Mouse (Mus musculus): ENCODE results near the gene Mgst2. TPM values are rescaled to one million over a fixed set of nuclear protein-coding genes. Genes with fewer than 3 reads are reported as not detected.

Gene Mgst2
- polyA plus RNA-seq, 1 experiment: 0.34 TPM

DNA sequence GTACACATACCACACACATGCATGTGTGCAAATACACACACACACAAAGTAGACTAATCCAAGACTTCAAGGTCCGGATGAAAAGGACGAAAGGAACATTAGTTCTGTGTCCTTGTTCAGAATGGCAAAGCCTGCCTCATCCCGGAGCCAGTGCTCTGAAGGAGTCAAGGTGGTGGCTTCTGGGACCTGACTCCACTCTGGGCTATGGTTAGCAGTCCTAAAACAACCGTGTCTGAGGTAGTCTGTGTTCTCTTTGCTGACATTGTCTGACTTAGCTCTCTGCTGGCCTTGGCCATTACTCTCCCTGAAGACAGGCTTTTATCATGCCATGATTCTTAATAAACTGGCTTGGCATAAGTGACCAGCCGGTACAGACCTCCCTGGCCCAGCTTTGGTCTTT lies 745 bp upstream of the Mgst2 start:
- 95% methylated on average over 5 of the region's 5 CpGs for WGBS
- TF ChIP-seq POLR2A (IDR thresholded peaks at IDR 0.05; ENCODE audit: borderline replicate concordance, insufficient read depth, low read length) (no peak), CTCF (IDR thresholded peaks at IDR 0.05; ENCODE audit: borderline replicate concordance, insufficient read depth, low read depth, low read length) (no peak)
- DNase-seq: no peak
- H3K27me3 ChIP-seq (ENCODE audit: control insufficient read depth, insufficient read depth, low read length): no peaks in the 10 kb centered on the region
- no peak overlapping the region for H3K27ac ChIP-seq (ENCODE audit: insufficient read depth, low read length)
- no peak overlapping the region for H3K4me3 ChIP-seq (replicated peaks; ENCODE audit: insufficient read depth, low read depth, low read length)
- no peaks in the 10 kb centered on the region for H3K4me1 ChIP-seq (ENCODE audit: control insufficient read depth, insufficient read depth, low read length)

GRCm38 (mm10) chr3:51660821-51661276 lies 689 bp downstream of the Mgst2 start:
- no peaks in the 10 kb centered on the region for H3K27me3 ChIP-seq (ENCODE audit: control insufficient read depth, insufficient read depth, low read length)
- no peaks in the 10 kb centered on the region for H3K4me1 ChIP-seq (ENCODE audit: control insufficient read depth, insufficient read depth, low read length)
- TF ChIP-seq POLR2A (IDR thresholded peaks at IDR 0.05; ENCODE audit: borderline replicate concordance, insufficient read depth, low read length) (no peak), CTCF (IDR thresholded peaks at IDR 0.05; ENCODE audit: borderline replicate concordance, insufficient read depth, low read depth, low read length) (no peak)
- H3K4me3 ChIP-seq (replicated peaks; ENCODE audit: insufficient read depth, low read depth, low read length): no peak overlapping the region
- DNase-seq: no peak
- 93% methylated on average over 3 of the region's 3 CpGs for WGBS
- H3K27ac ChIP-seq (ENCODE audit: insufficient read depth, low read length): no peak overlapping the region

- no peak for DNase-seq
- no peaks in the 10 kb centered on the region for H3K4me1 ChIP-seq (ENCODE audit: control insufficient read depth, insufficient read depth, low read length)
- no peak overlapping the region for H3K27ac ChIP-seq (ENCODE audit: insufficient read depth, low read length)
- TF ChIP-seq POLR2A (IDR thresholded peaks at IDR 0.05; ENCODE audit: borderline replicate concordance, insufficient read depth, low read length): no peak
- no peaks in the 10 kb centered on the region for H3K27me3 ChIP-seq (ENCODE audit: control insufficient read depth, insufficient read depth, low read length)
- H3K4me3 ChIP-seq (replicated peaks; ENCODE audit: insufficient read depth, low read depth, low read length): no peak overlapping the region
- WGBS: 82% methylated on average over 5 of the region's 5 CpGs
Measured at GRCm38 (mm10) chr3:51661376-51661775, 1.2 kb downstream of the Mgst2 start.

DNA sequence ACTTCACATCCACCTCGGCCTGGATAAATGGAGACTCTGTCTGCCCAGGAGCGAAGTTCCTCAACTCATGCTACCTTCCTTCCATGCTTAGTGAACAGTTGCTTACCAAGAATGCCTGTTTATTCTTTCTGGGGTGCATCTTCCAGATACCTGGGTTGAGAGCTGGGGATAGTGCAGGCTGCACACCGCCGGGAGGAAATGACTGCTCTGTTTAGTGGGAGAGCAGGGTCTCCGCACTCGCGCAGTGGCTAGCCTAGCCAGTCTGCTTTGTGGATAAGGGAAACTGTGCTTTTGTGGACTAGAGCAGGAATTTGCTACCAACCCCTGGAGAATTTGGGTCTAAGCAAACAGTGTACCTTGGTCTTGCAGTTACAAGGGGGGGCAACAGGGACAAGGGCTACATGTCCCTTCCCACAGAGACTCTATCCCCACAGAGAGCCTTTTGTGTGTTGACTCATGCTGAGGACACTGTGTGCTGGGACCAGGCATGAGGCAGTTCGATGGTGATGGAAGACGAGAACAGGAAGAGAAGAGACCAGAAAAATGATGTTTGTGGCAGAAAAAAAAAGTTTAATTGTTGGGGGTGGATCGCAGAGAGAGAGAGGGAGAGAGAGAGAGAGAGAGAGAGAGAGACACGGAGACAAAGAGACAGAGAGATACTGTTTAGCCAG lies 1.9 kb downstream of the Mgst2 start:
- no peak for DNase-seq
- 79% methylated on average over 11 of the region's 11 CpGs for WGBS
- Histone ChIP-seq H3K4me1 (ENCODE audit: control insufficient read depth, insufficient read depth, low read length) (no peaks in the 10 kb centered on the region), H3K27me3 (ENCODE audit: control insufficient read depth, insufficient read depth, low read length) (no peaks in the 10 kb centered on the region), H3K4me3 (replicated peaks; ENCODE audit: insufficient read depth, low read depth, low read length) (no peak overlapping the region), H3K27ac (ENCODE audit: insufficient read depth, low read length) (no peak overlapping the region)
- TF ChIP-seq POLR2A (IDR thresholded peaks at IDR 0.05; ENCODE audit: borderline replicate concordance, insufficient read depth, low read length) (no peak), CTCF (IDR thresholded peaks at IDR 0.05; ENCODE audit: borderline replicate concordance, insufficient read depth, low read depth, low read length) (no peak)

DNA sequence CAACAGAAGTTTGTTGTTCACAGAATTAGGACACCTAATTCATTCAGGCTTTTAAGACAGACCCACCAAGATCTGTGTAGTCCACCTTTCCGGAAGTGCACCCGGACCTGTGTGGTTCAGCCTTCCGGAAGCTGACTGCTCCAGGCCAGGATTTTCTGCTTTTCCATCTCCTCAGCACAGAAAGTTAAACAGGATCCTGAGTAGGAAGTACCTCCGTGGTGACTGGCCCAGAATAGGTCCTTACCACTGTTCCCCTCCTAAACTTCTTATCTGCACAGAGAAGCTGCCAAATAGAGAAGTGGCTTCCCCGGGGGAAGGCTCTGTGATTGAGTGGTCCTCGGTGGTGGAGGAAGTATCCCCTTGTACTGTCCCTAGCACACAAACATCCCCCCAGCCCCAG lies 2.4 kb downstream of the Mgst2 start:
- WGBS: 66% methylated on average over 6 of the region's 6 CpGs

DNA sequence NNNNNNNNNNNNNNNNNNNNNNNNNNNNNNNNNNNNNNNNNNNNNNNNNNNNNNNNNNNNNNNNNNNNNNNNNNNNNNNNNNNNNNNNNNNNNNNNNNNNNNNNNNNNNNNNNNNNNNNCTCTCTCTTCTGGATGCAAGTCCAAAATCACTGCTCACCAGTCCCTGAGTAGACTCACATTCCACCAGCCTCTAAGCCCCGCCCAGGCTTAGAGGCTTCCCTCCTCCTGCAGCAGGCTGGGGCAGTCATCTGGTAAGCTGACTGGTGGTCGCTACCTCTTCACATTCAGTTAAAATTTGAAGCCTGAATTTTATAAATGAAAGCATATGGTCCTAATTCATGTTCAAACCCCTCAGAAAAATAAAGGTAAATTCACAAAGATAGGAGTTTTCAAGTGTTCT lies 8.4 kb downstream of the Mgst2 start:
- H3K27ac ChIP-seq (ENCODE audit: insufficient read depth, low read length): no peak overlapping the region
- WGBS: 60% methylated on average over 2 of the region's 2 CpGs
- no peaks in the 10 kb centered on the region for H3K27me3 ChIP-seq (ENCODE audit: control insufficient read depth, insufficient read depth, low read length)
- H3K4me3 ChIP-seq (replicated peaks; ENCODE audit: insufficient read depth, low read depth, low read length): no peak overlapping the region
- no peak for DNase-seq
- H3K4me1 ChIP-seq (ENCODE audit: control insufficient read depth, insufficient read depth, low read length): no peaks in the 10 kb centered on the region
- TF ChIP-seq POLR2A (IDR thresholded peaks at IDR 0.05; ENCODE audit: borderline replicate concordance, insufficient read depth, low read length): no peak
- TF ChIP-seq CTCF (IDR thresholded peaks at IDR 0.05; ENCODE audit: borderline replicate concordance, insufficient read depth, low read depth, low read length): no peak

More for the DNA sequence above, 2.4 kb downstream of the Mgst2 start:
- TF ChIP-seq CTCF (IDR thresholded peaks at IDR 0.05; ENCODE audit: borderline replicate concordance, insufficient read depth, low read depth, low read length) (no peak), POLR2A (IDR thresholded peaks at IDR 0.05; ENCODE audit: borderline replicate concordance, insufficient read depth, low read length) (no peak)
- no peak overlapping the region for H3K27ac ChIP-seq (ENCODE audit: insufficient read depth, low read length)
- no peak overlapping the region for H3K4me3 ChIP-seq (replicated peaks; ENCODE audit: insufficient read depth, low read depth, low read length)
- no peak for DNase-seq
- no peaks in the 10 kb centered on the region for H3K4me1 ChIP-seq (ENCODE audit: control insufficient read depth, insufficient read depth, low read length)
- no peaks in the 10 kb centered on the region for H3K27me3 ChIP-seq (ENCODE audit: control insufficient read depth, insufficient read depth, low read length)

DNA sequence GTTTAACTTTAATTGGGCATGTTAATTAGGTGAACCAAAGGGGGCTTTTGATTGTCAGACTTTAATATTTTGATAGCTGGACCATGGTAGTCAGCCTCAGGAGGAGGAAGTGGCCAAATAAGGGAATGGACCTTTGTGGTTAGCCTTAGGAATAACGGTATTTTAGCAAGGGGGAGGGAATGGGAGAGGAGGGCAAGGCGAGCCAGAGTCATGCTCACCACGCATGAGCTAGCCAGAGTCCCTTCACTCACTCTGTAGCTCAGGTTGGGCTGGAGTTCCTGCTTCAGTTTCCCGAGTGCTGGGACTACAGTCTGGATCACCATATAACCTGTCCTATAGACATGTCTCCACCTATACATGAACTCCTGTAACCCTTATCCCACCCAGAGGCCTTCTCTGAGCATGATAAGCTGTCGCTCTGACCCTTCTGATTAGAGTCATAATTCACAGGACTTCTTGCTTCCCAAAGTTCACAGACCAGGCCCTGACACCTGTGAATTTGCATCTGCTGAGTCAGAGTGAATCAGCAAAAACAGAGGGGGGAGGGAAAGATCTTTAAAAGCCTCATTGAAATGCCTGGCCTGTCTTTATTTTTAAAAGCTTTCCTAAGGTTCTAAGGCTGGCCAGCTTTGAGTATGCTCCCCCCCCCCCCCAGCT lies 10.4 kb downstream of the Mgst2 start:
- Histone ChIP-seq H3K27me3 (ENCODE audit: control insufficient read depth, insufficient read depth, low read length) (no peaks in the 10 kb centered on the region), H3K27ac (ENCODE audit: insufficient read depth, low read length) (no peak overlapping the region), H3K4me3 (replicated peaks; ENCODE audit: insufficient read depth, low read depth, low read length) (no peak overlapping the region), H3K4me1 (ENCODE audit: control insufficient read depth, insufficient read depth, low read length) (no peaks in the 10 kb centered on the region)
- WGBS: 93% methylated on average over 5 of the region's 5 CpGs
- TF ChIP-seq CTCF (IDR thresholded peaks at IDR 0.05; ENCODE audit: borderline replicate concordance, insufficient read depth, low read depth, low read length): no peak
- no peak for TF ChIP-seq POLR2A (IDR thresholded peaks at IDR 0.05; ENCODE audit: borderline replicate concordance, insufficient read depth, low read length)
- no peak for DNase-seq

DNA sequence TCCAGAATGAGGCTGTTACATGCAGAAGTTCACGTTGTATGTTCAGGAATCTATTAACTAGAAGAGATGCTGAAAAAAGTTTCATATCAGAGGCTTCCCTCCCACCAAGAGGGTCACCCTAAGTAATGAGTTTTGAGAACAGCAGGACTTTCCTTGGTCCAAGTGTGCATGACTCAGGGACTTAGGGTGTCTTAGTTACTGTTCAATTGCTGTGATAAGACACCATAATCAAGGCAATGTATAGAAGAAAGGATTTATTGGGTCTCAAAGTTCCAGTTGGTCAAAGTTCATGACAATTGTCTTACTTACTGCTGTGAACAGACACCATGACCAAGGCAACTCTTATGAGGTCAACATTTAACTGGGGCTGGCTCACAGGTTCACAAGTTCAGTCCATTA lies 10.9 kb downstream of the Mgst2 start:
- WGBS: 92% methylated on average over 1 of the region's 1 CpGs
- H3K4me3 ChIP-seq (replicated peaks; ENCODE audit: insufficient read depth, low read depth, low read length): no peak overlapping the region
- no peak overlapping the region for H3K27ac ChIP-seq (ENCODE audit: insufficient read depth, low read length)
- H3K4me1 ChIP-seq (ENCODE audit: control insufficient read depth, insufficient read depth, low read length): no peaks in the 10 kb centered on the region
- TF ChIP-seq POLR2A (IDR thresholded peaks at IDR 0.05; ENCODE audit: borderline replicate concordance, insufficient read depth, low read length) (no peak), CTCF (IDR thresholded peaks at IDR 0.05; ENCODE audit: borderline replicate concordance, insufficient read depth, low read depth, low read length) (no peak)
- DNase-seq: no peak
- no peaks in the 10 kb centered on the region for H3K27me3 ChIP-seq (ENCODE audit: control insufficient read depth, insufficient read depth, low read length)

Data from cerebellum, adult 2 months (tissue).